9 mouse cellular contexts compared by ENCODE assay signal in genomic region chr7:112467687-112468111, GRCm38 (mm10). TPM values are rescaled to one million over a fixed set of nuclear protein-coding genes. Genes with fewer than 3 reads are reported as not detected.
A peak's percentile ranks its signal among the peaks of the same experiment; 100 is the strongest.
DNase-seq lines count a peak whose midpoint lies in the region; ATAC-seq and TF ChIP-seq lines count a peak whose summit lies in the region.
"Had no signal": no experiment of that assay in that cellular context is flagged by ENCODE, and none has a peak within 500 bp of the region (broad histone marks: within the 10 kb centered on the region; RNA-seq: fewer than 3 reads in every experiment).

No protein-coding gene starts in this region.

- H3K27ac ChIP-seq in kidney, adult 2 months (ENCODE audit: insufficient read depth, low read depth, low read length): peak overlapping the region; percentile 56; the same call in 1 of the 2 replicates
- H3K27ac ChIP-seq in stomach, embryonic 16.5 days (ENCODE audit: low read length): peak overlapping the region; percentile 98

- TF ChIP-seq POLR2A in kidney, adult 2 months (IDR thresholded peaks at IDR 0.05; ENCODE audit: low read depth, low read length): no peak

- H3K4me1 ChIP-seq in kidney, adult 2 months (ENCODE audit: control insufficient read depth, insufficient read depth, low read length): peaks cover 16% of the 10 kb centered on the region; the same call in 1 of the 2 replicates
- peaks cover 56% of the 10 kb centered on the region for H3K4me1 ChIP-seq in stomach, embryonic 16.5 days (ENCODE audit: control insufficient read depth, insufficient read depth, low read length)
- H3K4me1 ChIP-seq: megakaryocyte, embryonic 14.5 days had no signal

- peak; percentile 50 to 51 for DNase-seq in adrenal gland, postnatal 36 days
- peak; percentile 64 for DNase-seq in embryo, embryonic 9.5 days (ENCODE audit: extremely low spot score)
- DNase-seq in heart, adult 8-10 months (ENCODE audit: low spot score): peak; percentile 62
- peak; percentile 50 for DNase-seq in kidney, adult 2 months
- DNase-seq in lung, postnatal 4 days: peak; percentile 73 to 89
- no peak for DNase-seq in frontal cortex, postnatal 10 days (ENCODE audit: low spot score in 2 of 2)
- no peak for DNase-seq in left cerebral cortex, adult 18-20 months (ENCODE audit: low spot score in 2 of 2)

- no peak for TF ChIP-seq CTCF in kidney, adult 2 months (conservative IDR thresholded peaks at IDR 0.05; ENCODE audit: insufficient read depth, insufficient read length, low read depth, low read length)

- no peak overlapping the region for H3K4me3 ChIP-seq in kidney, adult 2 months (ENCODE audit: insufficient read depth, low read depth, low read length)
- no peak overlapping the region for H3K4me3 ChIP-seq in stomach, embryonic 16.5 days (replicated peaks; ENCODE audit: low read length)
- H3K4me3 ChIP-seq: megakaryocyte, embryonic 14.5 days had no signal

- WGBS in kidney, adult 2 months: 55% methylated on average over 11 of the region's 11 CpGs
- 14% methylated on average over 11 of the region's 11 CpGs for WGBS in stomach, embryonic 16.5 days

- ATAC-seq in stomach, embryonic 16.5 days (ENCODE audit: insufficient read depth, low FRiP score): peak; percentile 95

- no peaks in the 10 kb centered on the region for H3K9me3 ChIP-seq in stomach, embryonic 16.5 days (replicated peaks; ENCODE audit: control insufficient read depth, low read length)
- H3K9me3 ChIP-seq: megakaryocyte, embryonic 14.5 days had no signal

- H3K4me2 ChIP-seq in stomach, embryonic 16.5 days (ENCODE audit: low read depth, low read length): 0 out of 2 replicates have a peak overlapping the region, but pooled peaks have one; percentile 10

- H3K9ac ChIP-seq in stomach, embryonic 16.5 days (ENCODE audit: low read length): peak overlapping the region; percentile 61

- no peaks in the 10 kb centered on the region for H3K36me3 ChIP-seq in kidney, adult 2 months (ENCODE audit: control insufficient read depth, insufficient read depth, low read length)
- H3K36me3 ChIP-seq in stomach, embryonic 16.5 days (ENCODE audit: control insufficient read depth, insufficient read depth, low read length): peaks cover 3% of the 10 kb centered on the region; the same call in 1 of the 2 replicates

- no peaks in the 10 kb centered on the region for H3K27me3 ChIP-seq in kidney, adult 2 months (replicated peaks; ENCODE audit: control insufficient read depth, insufficient read depth, low read length)
- H3K27me3 ChIP-seq in stomach, embryonic 16.5 days (ENCODE audit: control insufficient read depth, insufficient read depth, low read length): no peaks in the 10 kb centered on the region

RNA-seq across cellular contexts. Expression of gene Parva, which starts 40.4 kb away (rescaled TPM):
- total RNA-seq in adrenal gland, postnatal 36 days (2021): 100 to 1,000 TPM in 1 of 2 experiments, 10 to 100 TPM in 1; 98.6 to 107 TPM
- 10 to 100 TPM; 42.6 to 46.1 (median 44.5) TPM for total RNA-seq in heart, adult 8-10 months (2022)
- 78.3 and 82.5 TPM in 2 replicates for polyA plus RNA-seq in kidney, adult 2 months (2012; rRNA removed)
- polyA plus RNA-seq in stomach, embryonic 16.5 days (2015; fragmentation: Nextera tagmentation; extraction: Ambion mirVana): 132 and 141 TPM in 2 replicates
- 10 to 100 TPM; 49.5 to 50.7 TPM for total RNA-seq in left cerebral cortex, adult 18-20 months (2021)

Comparison
In these comparisons a context has a peak if more than half of its experiments do, and no peak if none do; other contexts are left out.
1. DNase-seq: peak in adrenal gland, postnatal 36 days (2 of 2), embryo, embryonic 9.5 days (single experiment), heart, adult 8-10 months (single experiment), kidney, adult 2 months (single experiment) and lung, postnatal 4 days (2 of 2); none in frontal cortex, postnatal 10 days (0 of 2) and left cerebral cortex, adult 18-20 months (0 of 2).